14 mouse cellular contexts compared by ENCODE assay signal in genomic region chr13:46216954-46217838, GRCm38 (mm10). TPM values are rescaled to one million over a fixed set of nuclear protein-coding genes. Genes with fewer than 3 reads are reported as not detected.
A peak's percentile ranks its signal among the peaks of the same experiment; 100 is the strongest.
DNase-seq lines count a peak whose midpoint lies in the region; ATAC-seq and TF ChIP-seq lines count a peak whose summit lies in the region.
"Had no signal": no experiment of that assay in that cellular context is flagged by ENCODE, and none has a peak within 500 bp of the region (broad histone marks: within the 10 kb centered on the region; RNA-seq: fewer than 3 reads in every experiment).

No protein-coding gene starts in this region.

- peaks cover 14% of the 10 kb centered on the region for H3K4me1 ChIP-seq in kidney, embryonic 14.5 days (ENCODE audit: control insufficient read depth, insufficient read depth, low read length)
- H3K4me1 ChIP-seq in kidney, adult 2 months (ENCODE audit: control insufficient read depth, insufficient read depth, low read length): 0 out of 2 replicates have a peak, but pooled peaks cover 4% of the 10 kb centered on the region
- peaks cover 32% of the 10 kb centered on the region for H3K4me1 ChIP-seq in embryonic facial prominence, embryonic 15.5 days
- H3K4me1 ChIP-seq in hindbrain, embryonic 16.5 days (ENCODE audit: control insufficient read depth, insufficient read depth, low read depth, low read length): peaks cover 12% of the 10 kb centered on the region

- H3K9me3 ChIP-seq in kidney, embryonic 14.5 days (ENCODE audit: control insufficient read depth, low read length): no peaks in the 10 kb centered on the region
- H3K9me3 ChIP-seq in embryonic facial prominence, embryonic 15.5 days (replicated peaks): no peaks in the 10 kb centered on the region
- H3K9me3 ChIP-seq in hindbrain, embryonic 16.5 days (ENCODE audit: control insufficient read depth, low read length): no peaks in the 10 kb centered on the region
- H3K9me3 ChIP-seq: intestine, embryonic 15.5 days; stomach, embryonic 15.5 days had no signal

- ATAC-seq in kidney, embryonic 14.5 days (ENCODE audit: low FRiP score, low TSS enrichment): peak; percentile 68
- peak; percentile 74 for ATAC-seq in Patski
- no peak for ATAC-seq in embryonic facial prominence, embryonic 15.5 days (ENCODE audit: insufficient number of reproducible peaks, low FRiP score, low TSS enrichment, low read depth)
- peak; percentile 38; the same call in 1 of the 2 replicates for ATAC-seq in hindbrain, embryonic 16.5 days
- ATAC-seq: intestine, embryonic 15.5 days had no signal

- H3K36me3 ChIP-seq in kidney, embryonic 14.5 days (ENCODE audit: control insufficient read depth, insufficient read depth, low read length): no peaks in the 10 kb centered on the region
- H3K36me3 ChIP-seq in kidney, adult 2 months (ENCODE audit: control insufficient read depth, insufficient read depth, low read length): no peaks in the 10 kb centered on the region
- no peaks in the 10 kb centered on the region for H3K36me3 ChIP-seq in embryonic facial prominence, embryonic 15.5 days
- H3K36me3 ChIP-seq in hindbrain, embryonic 16.5 days (ENCODE audit: control insufficient read depth, insufficient read depth, low read length): no peaks in the 10 kb centered on the region
- H3K36me3 ChIP-seq: intestine, embryonic 15.5 days; stomach, embryonic 15.5 days had no signal

- TF ChIP-seq POLR2A in kidney, adult 2 months (IDR thresholded peaks at IDR 0.05; ENCODE audit: low read depth, low read length): no peak

- H3K27ac ChIP-seq in kidney, embryonic 14.5 days (ENCODE audit: low read depth, low read length): no peak overlapping the region
- no peak overlapping the region for H3K27ac ChIP-seq in kidney, adult 2 months (ENCODE audit: insufficient read depth, low read depth, low read length)
- peak overlapping the region; percentile 31; the same call in 1 of the 2 replicates for H3K27ac ChIP-seq in embryonic facial prominence, embryonic 15.5 days (replicated peaks)
- no peak overlapping the region; the same call in 1 of the 2 replicates for H3K27ac ChIP-seq in hindbrain, embryonic 16.5 days (ENCODE audit: low read depth, low read length)
- H3K27ac ChIP-seq: intestine, embryonic 15.5 days; stomach, embryonic 15.5 days had no signal

- POLR2A ChIA-PET in Patski (lab: Charles Lee): interaction anchor here (0.6 to 1.0 kb wide), 3 partner anchors 9 to 553 kb away, joined by 3 to 4 read pairs (median 3); no protein-coding TSS in a partner anchor

- CTCF ChIA-PET in Patski (lab: Charles Lee): interaction anchor here (1.1 to 2.3 kb wide), 3 partner anchors 8 to 41 kb away, joined by 4 to 8 read pairs (median 6); no protein-coding TSS in a partner anchor

- DNase-seq in kidney, adult 2 months: no peak
- peak; percentile 73 for DNase-seq in Patski (ENCODE audit: low read depth, low spot score)
- no peak for DNase-seq in cerebellum, postnatal 4 days (ENCODE audit: low spot score in 2 of 2)
- DNase-seq in gastrocnemius, adult 18-20 months (ENCODE audit: low spot score): no peak
- no peak for DNase-seq in left cerebral cortex, adult 9 months (ENCODE audit: low spot score in 2 of 2)

- no peak for TF ChIP-seq CTCF in kidney, adult 2 months (conservative IDR thresholded peaks at IDR 0.05; ENCODE audit: insufficient read depth, insufficient read length, low read depth, low read length)
- no peak for TF ChIP-seq CTCF in Patski (IDR thresholded peaks at IDR 0.05)

- H3K27me3 ChIP-seq in kidney, embryonic 14.5 days (ENCODE audit: control insufficient read depth, insufficient read depth, low read length): no peaks in the 10 kb centered on the region
- no peaks in the 10 kb centered on the region for H3K27me3 ChIP-seq in kidney, adult 2 months (replicated peaks; ENCODE audit: control insufficient read depth, insufficient read depth, low read length)
- no peaks in the 10 kb centered on the region for H3K27me3 ChIP-seq in Patski
- no peaks in the 10 kb centered on the region for H3K27me3 ChIP-seq in embryonic facial prominence, embryonic 15.5 days
- no peaks in the 10 kb centered on the region for H3K27me3 ChIP-seq in hindbrain, embryonic 16.5 days (replicated peaks; ENCODE audit: control insufficient read depth, insufficient read depth, low read length)
- H3K27me3 ChIP-seq: intestine, embryonic 15.5 days; stomach, embryonic 15.5 days had no signal

- in situ Hi-C loops in Patski (cut with MboI; ENCODE audit: low pct_unique_long_range_greater_than_20kb): no loop called here

- no peak overlapping the region for H3K4me2 ChIP-seq in kidney, embryonic 14.5 days (replicated peaks; ENCODE audit: low read depth, low read length)
- peak overlapping the region; percentile 45 for H3K4me2 ChIP-seq in embryonic facial prominence, embryonic 15.5 days (replicated peaks)
- peak overlapping the region; percentile 52 for H3K4me2 ChIP-seq in hindbrain, embryonic 16.5 days (ENCODE audit: low read length)

- WGBS in kidney, embryonic 14.5 days: 67% methylated on average over 9 of the region's 9 CpGs
- WGBS in kidney, adult 2 months: 46% methylated on average over 9 of the region's 9 CpGs
- WGBS in embryonic facial prominence, embryonic 15.5 days: 38% methylated on average over 9 of the region's 9 CpGs
- 44% methylated on average over 9 of the region's 9 CpGs for WGBS in hindbrain, embryonic 16.5 days

- no peak overlapping the region for H3K9ac ChIP-seq in kidney, embryonic 14.5 days (ENCODE audit: low read depth, low read length)
- no peak overlapping the region for H3K9ac ChIP-seq in embryonic facial prominence, embryonic 15.5 days
- no peak overlapping the region for H3K9ac ChIP-seq in hindbrain, embryonic 16.5 days (ENCODE audit: low read depth, low read length)
- H3K9ac ChIP-seq: intestine, embryonic 15.5 days; stomach, embryonic 15.5 days had no signal

- no peak overlapping the region for H3K4me3 ChIP-seq in kidney, embryonic 14.5 days (ENCODE audit: low read length)
- no peak overlapping the region for H3K4me3 ChIP-seq in kidney, adult 2 months (ENCODE audit: insufficient read depth, low read depth, low read length)
- no peak overlapping the region for H3K4me3 ChIP-seq in embryonic facial prominence, embryonic 15.5 days (replicated peaks)
- H3K4me3 ChIP-seq in hindbrain, embryonic 16.5 days (ENCODE audit: low read length): no peak overlapping the region
- H3K4me3 ChIP-seq: intestine, embryonic 15.5 days; stomach, embryonic 15.5 days had no signal

RNA-seq across cellular contexts. Expression of gene Stmnd1, which starts 56.3 kb away (rescaled TPM):
- polyA plus RNA-seq in kidney, embryonic 14.5 days (2014; fragmentation: Nextera tagmentation; extraction: Ambion mirVana): 0.47 and 0.57 TPM in 2 replicates
- 0.06 TPM in 1 of 2 replicates, not detected in the other for polyA plus RNA-seq in kidney, adult 2 months (2012; rRNA removed)
- not detected for polyA plus RNA-seq in Patski (2021)
- 1.6 and 1.9 TPM in 2 replicates for polyA plus RNA-seq in embryonic facial prominence, embryonic 15.5 days (2015; fragmentation: Nextera tagmentation; extraction: Ambion mirVana)
- 0.11 and 0.23 TPM in 2 replicates for polyA plus RNA-seq in hindbrain, embryonic 16.5 days (2015; fragmentation: Nextera tagmentation; extraction: Ambion mirVana)
- not detected for total RNA-seq in gastrocnemius, adult 18-20 months (2021)
- total RNA-seq: liver, adult 2 months; MEL; monocyte, adult 5-6 weeks had no signal
- polyA plus RNA-seq: heart, embryonic 14.5 days; intestine, embryonic 15.5 days; liver, adult 2 months had no signal
